Mouse (Mus musculus): ENCODE measurements around the gene Fam71b.
"Not testable (repeated sequence)": the region's sequence is repeated elsewhere in the genome, so short reads cannot be mapped to it uniquely, and the experiment has no call there.

Fam71b gene

GRCm38 (mm10) chr11:46384925-46385324 lies 11.4 kb upstream of the Fam71b start:
- DNase-seq (ENCODE audit: low read depth) = no peak

DNA sequence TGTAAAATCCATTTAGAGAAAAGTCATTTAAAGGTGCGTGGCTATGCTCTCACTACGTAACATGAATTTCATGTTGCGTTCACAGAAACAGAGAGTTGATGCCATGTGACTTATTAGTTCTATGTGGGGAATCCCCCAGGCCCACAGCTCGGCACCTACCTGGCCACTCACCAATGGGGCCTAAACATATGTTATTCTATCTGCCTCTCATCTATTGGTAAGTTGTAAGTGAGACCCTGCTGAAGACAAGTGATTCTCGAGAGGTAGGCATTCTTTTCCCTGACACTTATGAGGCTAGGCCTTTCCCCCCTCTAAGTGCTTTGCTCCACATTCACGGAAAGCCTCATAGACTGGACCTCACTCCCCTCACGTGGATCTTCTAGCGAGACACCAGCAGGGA lies 9.8 kb upstream of the Fam71b start:
- no peak for DNase-seq (ENCODE audit: low read depth)

DNA sequence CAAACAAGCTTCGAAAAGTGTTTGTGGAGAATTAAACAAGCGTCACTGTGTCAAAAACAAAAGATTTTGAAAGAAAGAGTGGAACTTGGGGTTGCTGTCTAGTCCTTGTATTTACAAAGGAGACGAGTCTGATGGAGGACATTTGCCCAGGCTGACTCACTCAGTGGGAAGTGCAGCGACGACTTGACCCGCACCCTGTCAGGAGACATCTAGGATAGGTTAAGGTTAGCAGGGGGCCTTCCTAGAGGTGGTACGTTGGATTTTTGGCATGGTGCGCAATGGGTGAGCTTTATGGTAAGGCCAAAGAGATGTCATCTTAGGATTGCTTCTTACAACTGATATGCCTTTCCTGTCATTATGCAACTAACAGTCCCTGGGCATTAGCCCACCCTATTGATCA lies 9.3 kb upstream of the Fam71b start:
- DNase-seq (ENCODE audit: low read depth) = no peak

DNA sequence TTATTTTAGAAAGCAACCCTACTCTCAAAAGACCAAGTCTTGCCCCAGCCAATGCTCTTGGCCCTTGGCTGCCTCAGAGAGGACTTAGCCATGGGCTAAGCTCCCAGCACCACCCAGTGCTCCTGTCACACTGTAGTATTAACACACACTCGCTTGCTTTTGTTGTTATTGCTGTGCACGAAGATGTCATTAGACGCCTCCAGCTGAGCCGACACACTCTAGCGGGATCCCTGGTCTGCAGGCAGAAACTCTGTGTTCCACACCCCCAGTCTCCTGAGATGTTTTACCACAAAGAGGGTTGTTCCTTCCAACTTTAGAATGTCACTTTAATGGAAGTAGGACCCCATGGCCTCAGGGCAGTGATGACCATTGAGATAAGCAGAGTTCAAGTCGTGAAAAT lies 7.9 kb upstream of the Fam71b start:
- no peak for DNase-seq (ENCODE audit: low read depth)

GRCm38 (mm10) chr11:46389336-46390117 lies 6.8 kb upstream of the Fam71b start, which contains the start of gene Itk:
Itk (minus strand) TSS chr11:46389515.
- no peak for DNase-seq (ENCODE audit: low read depth)

- DNase-seq (ENCODE audit: low read depth) = no peak
Measured at GRCm38 (mm10) chr11:46390621-46391020, 5.7 kb upstream of the Fam71b start.

GRCm38 (mm10) chr11:46392890-46393289 lies 3.5 kb upstream of the Fam71b start:
- DNase-seq (ENCODE audit: low read depth) = no peak

GRCm38 (mm10) chr11:46393413-46393812 lies 2.9 kb upstream of the Fam71b start:
- no peak for DNase-seq (ENCODE audit: low read depth)

DNA sequence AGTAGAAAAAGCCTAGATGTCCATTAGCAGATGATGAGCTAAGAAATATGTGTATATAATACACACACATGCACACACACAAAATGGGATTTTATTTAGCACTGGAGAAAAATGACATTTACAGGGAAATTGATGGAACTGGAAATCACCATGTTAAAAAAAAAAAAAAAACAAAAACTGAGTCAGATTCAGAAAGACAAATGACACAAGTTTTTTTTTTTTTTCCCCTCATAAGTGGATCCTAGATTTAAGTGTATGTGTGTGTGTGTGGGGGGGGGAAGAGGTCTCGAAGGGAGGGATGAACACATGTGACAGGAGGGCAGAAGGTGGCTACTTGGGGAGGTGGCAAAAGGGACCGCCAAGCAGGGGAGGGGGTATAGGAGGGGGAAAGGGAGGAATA lies 1.3 kb upstream of the Fam71b start:
- DNase-seq (ENCODE audit: low read depth) = no peak

GRCm38 (mm10) chr11:46395698-46396097 lies 661 bp upstream of the Fam71b start:
- no peak for DNase-seq (ENCODE audit: low read depth)

- no peak for DNase-seq (ENCODE audit: low read depth)
Measured at GRCm38 (mm10) chr11:46396860-46397179, 461 bp downstream of the Fam71b start.

DNA sequence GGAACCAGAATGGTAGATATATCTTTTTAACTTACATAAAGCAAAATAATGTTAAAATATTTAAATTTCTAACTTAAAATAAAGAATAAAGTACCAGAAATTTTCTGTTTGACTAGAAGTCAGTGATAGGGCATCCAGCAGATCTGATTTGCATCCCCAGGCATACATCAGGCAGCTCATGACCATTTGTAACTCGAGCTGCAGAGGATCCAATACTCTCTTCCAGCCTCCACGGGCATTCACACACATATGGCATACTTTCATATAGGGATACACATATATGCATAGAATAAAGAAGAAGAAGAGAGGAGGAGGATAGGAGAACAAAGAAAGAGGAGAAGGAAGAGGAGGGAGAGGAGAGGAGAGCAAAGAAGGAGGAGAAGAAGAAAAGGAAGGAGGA lies 1.5 kb downstream of the Fam71b start:
- DNase-seq (ENCODE audit: low read depth) = no peak

GRCm38 (mm10) chr11:46398473-46398872 lies 2.1 kb downstream of the Fam71b start:
- no peak for DNase-seq (ENCODE audit: low read depth)

- DNase-seq (ENCODE audit: low read depth) = no peak
Measured at GRCm38 (mm10) chr11:46398933-46399383, 2.6 kb downstream of the Fam71b start.

DNA sequence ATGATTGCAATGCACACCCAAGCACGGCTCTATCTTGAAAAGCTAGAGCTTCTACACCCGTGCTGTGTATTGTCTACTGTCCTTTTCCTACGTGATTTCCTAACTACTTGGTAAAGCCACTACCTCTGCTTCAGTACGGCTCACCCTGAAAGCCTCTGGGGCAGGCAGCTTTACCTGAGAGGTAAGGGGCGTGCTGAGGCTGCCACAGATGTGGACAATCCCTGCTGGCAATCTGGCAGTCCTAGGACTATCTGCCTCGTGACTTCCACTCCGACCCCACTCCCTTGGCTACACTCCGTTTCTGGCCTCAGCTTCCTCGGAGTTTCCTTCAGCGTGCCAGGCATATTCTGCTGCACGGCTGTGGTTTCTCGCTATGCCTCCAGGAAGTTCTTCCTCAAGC lies 5.2 kb downstream of the Fam71b start:
- no peak for DNase-seq (ENCODE audit: low read depth)

DNA sequence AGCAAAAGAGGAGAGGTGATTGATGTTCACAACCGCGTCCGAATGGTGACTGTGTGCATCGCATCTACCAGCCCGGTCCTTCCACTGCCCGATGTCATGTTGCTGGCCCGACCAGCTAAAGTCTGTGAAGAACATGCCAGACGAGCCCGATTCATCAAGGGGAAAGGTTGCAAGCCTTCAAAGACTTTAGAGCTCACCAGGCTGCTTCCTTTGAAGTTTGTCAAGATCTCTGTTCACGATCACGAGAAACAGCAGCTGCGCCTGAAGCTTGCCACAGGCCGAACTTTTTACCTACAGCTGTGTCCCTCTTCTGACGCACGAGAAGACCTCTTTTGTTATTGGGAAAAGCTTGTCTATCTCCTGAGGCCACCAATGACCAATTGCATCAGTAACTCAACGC lies 8.6 kb downstream of the Fam71b start:
- no peak for DNase-seq (ENCODE audit: low read depth)

- no peak for DNase-seq (ENCODE audit: low read depth)
Measured at GRCm38 (mm10) chr11:46406721-46407120, 10.4 kb downstream of the Fam71b start.

DNA sequence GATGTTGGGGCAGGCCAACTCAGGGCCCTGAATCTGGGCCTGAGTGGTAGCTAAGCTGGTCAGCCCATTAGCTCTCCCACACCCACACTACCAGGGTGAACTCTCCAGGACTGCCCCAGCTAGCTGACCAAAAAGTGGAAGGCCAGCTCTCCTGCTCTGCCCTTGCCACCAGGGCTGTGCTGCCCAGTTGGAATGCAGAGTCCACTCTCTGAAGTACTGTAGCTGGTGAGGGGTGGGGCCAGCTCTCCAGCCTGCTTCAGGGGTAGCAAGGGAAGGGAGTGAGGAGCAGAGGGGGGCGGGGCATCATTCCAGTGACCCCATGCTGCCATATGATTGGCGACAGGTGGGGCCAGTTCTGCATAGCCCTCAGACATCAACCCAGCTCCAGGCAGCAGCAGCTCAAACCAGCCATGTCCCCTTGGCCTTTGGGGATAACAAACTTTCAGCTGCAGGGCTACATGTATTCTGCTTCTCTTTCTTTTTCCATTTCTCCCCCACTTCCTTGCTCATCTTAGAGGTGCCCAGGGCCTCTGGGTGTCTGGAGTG lies 13.7 kb downstream of the Fam71b start:
- no peak for DNase-seq (ENCODE audit: low read depth)

DNA sequence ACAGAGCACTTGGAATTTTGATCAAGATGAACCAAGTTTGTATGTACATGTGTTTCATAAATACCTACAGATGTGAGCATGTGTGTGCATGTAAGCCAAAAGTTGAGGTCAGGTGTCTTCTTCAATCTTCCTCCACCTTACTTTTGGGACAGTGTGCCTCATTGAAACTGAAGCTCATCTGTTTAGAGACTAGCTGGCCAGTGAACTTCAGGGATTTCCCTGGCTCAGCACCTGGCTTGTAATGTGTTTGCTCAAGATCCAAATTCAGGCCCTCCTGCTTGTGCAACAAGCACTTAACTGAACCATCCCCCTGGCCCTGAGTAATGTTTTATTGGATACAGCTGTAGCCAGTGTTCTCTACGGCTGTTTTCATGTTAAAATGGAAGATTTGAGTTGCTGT lies 22.1 kb downstream of the Fam71b start:
- DNase-seq (ENCODE audit: low read depth) = no peak

- DNase-seq (ENCODE audit: low read depth) = no peak
Measured at GRCm38 (mm10) chr11:46418860-46419259, 22.5 kb downstream of the Fam71b start.

- no peak for DNase-seq (ENCODE audit: low read depth)
Measured at GRCm38 (mm10) chr11:46421086-46421888, 24.9 kb downstream of the Fam71b start.

DNA sequence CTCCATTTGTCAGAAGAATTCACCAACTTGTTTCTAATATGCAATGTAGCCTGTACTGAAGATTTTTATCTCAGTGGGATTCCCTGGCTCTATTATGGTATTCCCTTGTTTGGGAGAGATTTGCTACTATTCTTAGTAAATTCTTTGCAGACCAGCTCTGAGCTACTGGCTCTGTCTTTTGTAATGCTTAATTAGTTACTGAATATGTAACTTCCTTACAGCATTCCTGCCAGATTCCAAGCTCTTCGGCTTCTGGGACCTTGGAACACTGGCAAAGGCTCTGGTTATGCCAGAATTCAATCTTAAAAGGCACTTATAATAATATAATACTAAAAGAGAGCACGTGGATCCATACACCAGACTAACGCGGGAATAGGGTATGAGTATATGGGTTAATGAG lies 31.8 kb downstream of the Fam71b start:
- DNase-seq (ENCODE audit: low read depth) = not testable (repeated sequence)

GRCm38 (mm10) chr11:46430123-46430522 lies 33.8 kb downstream of the Fam71b start:
- DNase-seq (ENCODE audit: low read depth) = no peak

All from fibroblast of lung, adult 2 months (primary cell).